Mouse (Mus musculus) lung, postnatal 10 days (tissue): Measurements from ENCODE around the gene Galnt12.
A peak's percentile ranks its signal among the peaks of the same experiment; 100 is the strongest.
"Not testable (repeated sequence)": the region's sequence is repeated elsewhere in the genome, so short reads cannot be mapped to it uniquely, and the experiment has no call there.

ENCODE experiments used
- DNase-seq: peaks from one replicate; pipeline ENCODE4 v3.0.0; 2021

The Galnt12 gene

DNA sequence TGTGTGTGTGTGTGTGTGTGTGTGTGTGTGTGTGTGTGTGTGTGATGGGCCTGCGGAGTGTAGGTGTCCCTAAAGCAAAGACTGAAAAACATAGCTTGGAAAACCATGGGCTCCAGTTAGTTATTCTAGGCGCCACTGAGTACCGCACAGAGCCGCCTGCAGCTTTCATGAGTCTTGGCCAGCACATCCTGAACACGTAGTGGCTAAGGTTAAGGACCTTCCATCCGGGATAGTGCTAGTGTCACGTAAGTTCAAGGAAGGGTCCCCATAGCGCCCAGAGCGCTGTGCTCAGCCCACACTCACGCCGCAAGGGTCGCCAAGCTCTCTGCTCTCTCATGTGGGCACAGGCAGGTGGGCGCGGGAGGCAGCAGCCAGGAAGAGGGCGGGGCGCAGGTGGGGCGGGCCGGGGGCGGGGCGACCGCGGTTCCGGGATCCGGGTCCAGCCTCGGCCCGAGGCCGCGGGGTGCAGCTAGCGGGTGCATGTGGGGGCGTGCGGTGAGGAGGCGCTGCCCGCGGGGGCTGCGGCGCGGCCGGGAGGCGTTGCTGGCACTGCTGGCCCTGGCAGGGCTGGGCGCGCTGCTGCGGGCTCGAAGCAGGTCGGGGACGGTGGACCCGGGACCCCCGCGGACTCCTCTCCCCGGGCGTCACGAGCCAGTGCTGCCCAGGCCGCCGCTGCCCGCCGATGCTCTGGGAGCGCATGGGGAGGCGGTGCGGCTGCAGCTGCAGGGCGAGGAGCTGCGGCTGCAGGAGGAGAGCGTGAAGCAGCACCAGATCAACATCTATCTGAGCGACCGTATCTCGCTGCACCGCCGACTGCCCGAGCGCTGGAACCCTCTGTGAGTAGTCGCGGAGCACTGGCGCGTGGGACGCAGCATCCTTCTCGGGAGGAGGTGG is at the start of gene Galnt12:
Gene Galnt12, plus strand, starts transcription at position 417 of the 894 bp plus-strand sequence.
- DNase-seq = peak; percentile 11

DNA sequence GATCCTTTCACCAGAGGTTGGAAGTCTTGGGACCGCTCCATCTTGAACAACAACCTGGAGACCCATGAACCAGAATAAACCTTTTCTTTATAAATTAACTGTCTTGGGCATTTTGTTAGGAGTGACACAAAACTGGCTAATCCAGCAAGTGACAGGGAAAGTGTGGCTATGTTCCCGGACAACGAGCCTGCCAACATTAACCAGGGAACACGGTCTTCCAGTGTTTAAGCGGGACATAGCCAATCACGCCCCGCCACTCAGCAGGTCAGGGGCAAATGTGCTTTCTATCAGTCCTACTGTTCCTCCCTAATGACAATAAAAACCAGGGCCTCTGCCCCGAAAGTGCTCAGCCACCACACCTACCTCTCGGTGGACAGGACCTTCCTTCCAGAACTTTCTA is 47.8 kb upstream of the Galnt12 start:
- DNase-seq = no peak

GRCm38 (mm10) chr4:47046974-47047373 is 44.7 kb upstream of the Galnt12 start:
- no peak for DNase-seq

DNA sequence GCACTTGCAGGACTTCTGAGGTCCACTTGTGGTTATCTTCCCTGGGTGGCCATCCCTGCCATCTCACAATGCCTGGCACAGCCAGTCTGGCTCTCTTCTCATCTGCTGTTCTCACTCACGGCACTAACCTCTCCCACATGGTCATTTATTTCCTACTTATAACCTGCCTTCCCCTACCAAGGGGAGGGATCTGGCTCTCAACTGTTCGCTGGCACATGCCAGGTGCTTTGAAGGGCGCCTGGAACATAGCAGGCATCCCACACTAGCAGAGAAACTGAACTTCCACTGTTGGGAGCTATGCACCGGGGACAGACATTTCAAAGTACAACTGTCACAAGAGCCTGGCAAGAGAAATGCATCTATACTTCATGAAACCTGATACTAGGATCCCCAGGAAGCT is 43.9 kb upstream of the Galnt12 start:
- DNase-seq = no peak

- no peak for DNase-seq
These were observed 42.5 kb upstream of the Galnt12 start for GRCm38 (mm10) chr4:47049216-47049615.

DNA sequence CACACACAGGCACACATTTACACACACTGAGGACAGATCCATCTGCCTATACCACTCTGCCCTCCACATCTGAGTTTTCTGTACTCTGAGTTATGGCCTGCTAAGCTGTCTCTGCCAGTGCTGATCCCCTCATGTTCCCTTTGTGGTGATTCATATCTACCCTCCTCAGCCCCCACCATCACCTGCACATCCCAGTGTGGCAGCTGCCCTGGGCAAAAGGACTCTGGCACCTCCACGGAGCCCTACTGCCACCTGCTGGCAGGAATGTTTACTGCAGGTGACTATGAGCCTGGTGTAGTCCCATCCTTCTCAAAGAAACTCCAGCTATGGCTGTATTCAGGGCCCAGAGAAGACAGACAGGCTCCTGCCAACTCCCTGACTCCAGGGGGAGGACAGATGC is 41.5 kb upstream of the Galnt12 start:
- peak; percentile 89 for DNase-seq

GRCm38 (mm10) chr4:47050642-47051381 is 40.9 kb upstream of the Galnt12 start:
- DNase-seq = no peak

- no peak for DNase-seq
These were observed 39.8 kb upstream of the Galnt12 start for GRCm38 (mm10) chr4:47051905-47052304.

GRCm38 (mm10) chr4:47055170-47055569 is 36.5 kb upstream of the Galnt12 start:
- not testable (repeated sequence) for DNase-seq

DNA sequence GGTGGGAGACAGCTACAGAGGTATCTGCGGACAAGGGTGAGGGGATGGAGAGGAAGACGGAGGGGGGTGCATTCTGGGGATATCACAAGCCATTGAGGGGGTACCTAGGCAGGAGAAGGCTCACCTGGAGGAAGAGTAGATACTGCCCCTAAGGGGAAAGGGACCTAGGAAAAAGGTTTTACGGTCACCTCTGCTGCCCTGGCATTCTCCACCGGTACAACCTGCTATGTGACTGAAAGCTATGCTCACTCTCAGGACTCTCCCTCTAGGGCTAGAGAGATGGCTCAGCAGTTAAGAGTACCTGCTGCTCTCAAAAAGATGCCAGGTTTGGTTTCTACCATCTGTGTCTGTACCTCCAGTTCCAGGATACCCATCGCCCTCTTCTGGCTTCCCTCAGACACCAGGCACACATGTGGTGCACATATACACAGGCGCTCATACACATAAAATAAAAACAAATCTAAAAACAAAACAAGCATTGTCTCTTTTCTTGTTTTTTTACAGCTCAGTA is 36.1 kb upstream of the Galnt12 start:
- DNase-seq = no peak

GRCm38 (mm10) chr4:47056791-47057509 is 34.8 kb upstream of the Galnt12 start, which contains the start of gene Anks6:
Anks6 (minus strand) TSS chr4:47057427.
- DNase-seq = peak; percentile 75

DNA sequence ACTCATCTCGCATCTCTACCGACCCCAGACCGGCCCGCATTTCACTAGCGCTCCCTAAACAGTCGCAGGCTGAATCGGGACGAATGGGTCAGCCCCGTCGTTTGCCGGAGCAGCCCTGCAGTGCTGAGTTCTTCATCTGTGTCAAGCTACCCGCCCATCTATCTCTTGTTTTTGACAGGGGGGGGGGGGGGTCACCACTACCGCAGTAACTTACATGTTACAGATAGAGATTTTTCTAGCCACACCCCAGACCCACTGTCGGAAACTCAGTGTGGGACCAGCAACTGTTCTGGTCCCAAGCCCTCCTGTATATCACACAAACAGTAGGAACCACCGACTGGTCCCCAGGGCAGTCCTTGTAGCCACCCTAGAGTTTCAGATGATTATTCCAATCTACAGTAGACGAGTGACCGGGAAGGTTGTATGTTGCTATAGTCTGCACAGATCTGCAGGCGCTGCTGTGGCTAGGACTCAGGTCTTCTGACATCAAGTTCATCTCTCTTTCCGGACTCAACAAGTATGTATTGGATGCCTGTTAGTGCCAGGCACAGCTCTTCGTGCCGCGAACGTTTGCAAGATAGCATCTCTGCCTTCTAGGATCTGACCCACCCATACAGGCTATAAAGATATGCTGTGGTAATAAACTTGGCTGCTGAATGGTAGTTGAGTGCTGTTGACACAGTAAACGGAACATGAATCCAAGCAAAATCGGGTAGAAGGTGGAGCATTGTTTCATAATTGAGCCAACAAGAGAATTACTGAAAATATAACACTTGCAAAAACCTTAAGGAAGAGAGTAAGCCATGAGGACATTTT is 34.0 kb upstream of the Galnt12 start:
- DNase-seq = no peak

DNA sequence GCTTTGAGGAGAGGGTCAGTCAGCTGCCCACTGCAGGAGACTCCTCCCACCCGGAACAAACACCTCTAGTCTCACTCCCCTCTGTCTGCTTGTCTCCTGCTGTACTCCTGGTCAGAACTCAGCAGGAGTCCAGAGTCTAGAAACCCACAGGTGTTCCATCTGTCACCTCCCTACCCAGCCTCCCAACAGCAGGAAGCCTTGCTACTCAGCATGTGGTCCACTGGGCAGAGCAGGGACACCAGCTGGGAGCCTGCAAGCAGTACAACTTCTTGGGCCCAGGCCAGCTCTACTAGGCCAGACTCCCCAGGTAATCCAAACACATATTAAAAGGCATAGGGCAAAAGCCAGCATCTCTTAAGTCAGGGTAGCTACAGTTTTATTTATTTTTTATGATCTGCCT is 30.8 kb upstream of the Galnt12 start:
- no peak for DNase-seq

GRCm38 (mm10) chr4:47075054-47075453 is 16.7 kb upstream of the Galnt12 start:
- no peak for DNase-seq

DNA sequence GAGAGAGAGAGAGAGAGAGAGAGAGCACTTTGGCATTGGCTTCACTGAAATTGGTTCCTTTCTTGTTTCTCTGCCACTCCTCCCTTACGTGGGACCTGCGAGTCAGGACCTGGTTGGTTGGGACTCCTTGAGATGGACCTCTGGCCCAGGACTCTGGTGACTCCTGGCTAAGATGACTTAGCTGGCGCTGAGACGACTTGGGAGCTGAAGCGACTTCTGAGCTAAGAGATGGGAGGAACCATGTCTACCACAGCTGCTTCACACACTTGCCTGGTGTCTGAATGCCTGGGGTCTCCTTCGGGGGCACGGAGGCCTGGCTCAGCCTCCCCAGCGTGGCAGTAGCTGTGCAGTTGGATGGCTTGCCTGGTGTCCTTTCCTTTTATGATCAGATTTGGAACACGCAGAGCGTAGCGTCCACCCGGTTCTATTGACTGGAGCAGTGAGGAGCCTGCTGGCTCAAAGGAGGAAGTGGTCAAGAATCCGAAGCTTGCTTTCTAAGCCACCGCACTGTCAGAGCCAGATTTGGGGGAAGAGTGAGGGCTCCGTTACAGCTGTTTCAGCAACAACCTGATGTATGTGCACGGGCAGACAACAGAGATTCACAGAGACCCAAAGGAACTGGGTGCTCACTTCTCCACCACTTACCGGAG is 11.6 kb upstream of the Galnt12 start:
- DNase-seq = no peak

DNA sequence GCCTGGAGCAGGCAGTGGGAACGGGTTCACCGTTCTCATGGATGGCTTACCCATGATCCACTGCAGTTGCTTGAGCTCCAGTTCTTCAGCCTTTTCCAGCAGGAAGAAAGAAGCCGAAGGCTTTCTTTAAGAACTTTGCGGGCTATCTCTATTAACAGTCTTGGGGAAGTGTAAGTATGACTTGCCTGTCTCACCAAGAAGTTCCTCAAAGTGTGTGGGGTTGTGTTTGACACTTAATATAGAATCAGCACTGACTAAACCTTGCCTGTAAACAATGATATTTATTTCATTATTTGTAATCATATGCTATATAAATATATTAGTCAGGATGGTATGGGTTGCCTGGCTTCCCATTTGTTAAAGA is 11.1 kb upstream of the Galnt12 start:
- no peak for DNase-seq

DNA sequence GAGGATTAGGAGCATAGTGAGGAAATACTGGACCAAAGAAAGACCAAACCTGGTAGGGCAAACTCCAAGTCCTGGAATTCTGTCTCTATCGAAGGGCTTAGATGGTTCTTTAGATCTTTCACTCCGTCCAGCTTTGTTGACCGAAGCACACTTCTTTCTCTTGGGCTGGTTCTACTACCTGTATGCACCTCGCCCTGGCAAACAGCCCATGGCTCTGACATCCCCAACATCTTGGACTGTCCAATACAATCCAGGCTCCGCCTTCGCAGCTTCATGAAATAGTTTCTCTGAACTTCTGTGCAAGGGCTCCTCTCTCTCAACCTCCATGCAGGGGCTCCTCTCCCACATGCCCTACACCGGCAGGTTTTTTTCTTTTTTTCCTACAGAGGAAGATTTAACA is 7.9 kb upstream of the Galnt12 start:
- DNase-seq = no peak

DNA sequence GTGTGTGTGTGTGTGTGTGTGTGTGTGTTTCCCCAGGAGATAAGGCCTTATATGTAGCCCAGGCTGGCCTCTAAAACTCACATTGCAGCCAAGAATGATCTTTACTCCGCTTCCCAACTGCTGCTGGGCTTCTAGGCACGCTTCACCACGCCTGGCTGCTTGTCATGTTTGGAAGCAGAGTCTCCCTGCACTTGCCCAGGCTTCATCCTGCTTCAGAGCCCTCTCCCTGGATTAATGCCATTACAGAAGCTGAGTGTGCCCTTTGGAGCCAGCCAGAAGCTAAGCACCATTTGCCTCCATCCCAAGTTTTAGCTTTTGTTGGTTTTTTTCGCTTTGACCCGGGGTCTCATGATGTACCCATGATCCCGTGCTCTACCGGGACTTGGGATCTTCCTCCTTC is 3.0 kb upstream of the Galnt12 start:
- no peak for DNase-seq

GRCm38 (mm10) chr4:47092387-47093021 is 795 bp downstream of the Galnt12 start:
- DNase-seq = no peak

DNA sequence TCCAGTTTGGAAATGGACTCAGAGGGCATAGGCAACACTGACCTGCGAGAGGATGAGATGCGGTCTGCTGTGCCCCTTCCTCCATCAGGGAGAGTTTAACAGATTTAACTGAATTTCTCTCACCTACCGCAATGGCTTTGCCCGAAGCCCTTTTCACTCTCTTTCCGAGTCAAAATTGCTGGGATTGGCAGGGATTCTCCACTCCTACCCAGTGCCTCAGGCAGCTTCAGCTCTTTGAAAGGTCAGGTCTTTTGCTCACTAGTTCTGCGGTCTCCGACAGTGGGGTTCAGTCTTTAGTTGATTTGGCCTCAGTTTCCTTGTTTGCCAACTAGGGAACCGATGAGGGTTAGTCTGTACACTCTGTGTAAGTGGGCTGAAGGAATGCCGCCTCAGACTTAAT is 1.5 kb downstream of the Galnt12 start:
- DNase-seq = no peak

- no peak for DNase-seq
These were observed 1.9 kb downstream of the Galnt12 start for GRCm38 (mm10) chr4:47093647-47094046.
